Mouse (Mus musculus) heart, embryonic 13.5 days (tissue): ENCODE measurements around the gene Plxnd1. TPM values are rescaled to one million over a fixed set of nuclear protein-coding genes. Genes with fewer than 3 reads are reported as not detected.

Experiments used
- ATAC-seq: fragments of 200-750 bp; cut with Nextera tagmentation; 2 replicates; pipeline ENCODE4 v1.8.0; 2017; ENCODE audit warnings: moderate TSS enrichment; ENCODE audit not compliant: insufficient number of reproducible peaks, low FRiP score, low TSS enrichment; ENCODE audit errors: extremely low read depth
- H3K27ac ChIP-seq: fragments of 300-500 bp; sonication (generic); replicated peaks from 2 replicates; pipeline ENCODE4 v1.5.1; 2015; ENCODE audit warnings: moderate library complexity, mild to moderate bottlenecking, inconsistent platforms
- H3K27me3 ChIP-seq: fragments of 300-500 bp; sonication (generic); replicated peaks from 2 replicates; pipeline ENCODE4 v1.6.1; 2015; ENCODE audit warnings: mild to moderate bottlenecking, inconsistent platforms
- H3K36me3 ChIP-seq: fragments of 300-500 bp; sonication (generic); 2 replicates; pipeline ENCODE4 v1.6.1; 2015; ENCODE audit warnings: mild to moderate bottlenecking, inconsistent platforms
- H3K4me1 ChIP-seq: fragments of 300-500 bp; sonication (generic); 2 replicates; pipeline ENCODE4 v1.6.1; 2015; ENCODE audit warnings: inconsistent platforms
- H3K4me2 ChIP-seq: fragments of 300-500 bp; sonication (generic); 2 replicates; pipeline ENCODE4 v1.6.1; 2015; ENCODE audit warnings: inconsistent platforms, mild to moderate bottlenecking, moderate library complexity
- H3K4me3 ChIP-seq: fragments of 300-500 bp; sonication (generic); 2 replicates; pipeline ENCODE4 v1.5.1; 2015; ENCODE audit warnings: moderate library complexity, mild to moderate bottlenecking, inconsistent platforms
- H3K9ac ChIP-seq: fragments of 300-500 bp; sonication (generic); 2 replicates; pipeline ENCODE4 v1.6.1; 2015; ENCODE audit warnings: inconsistent platforms, mild to moderate bottlenecking, moderate library complexity
- H3K9me3 ChIP-seq: fragments of 300-500 bp; sonication (generic); 2 replicates; pipeline ENCODE4 v1.6.1; 2016; ENCODE audit warnings: inconsistent platforms
- WGBS: fragments of 180-500 bp; shearing (Covaris S2); methylation state at CpG from one replicate; pipeline ENCODE4 v1.1.7; 2015; ENCODE audit warnings: mixed read lengths; 5-methylcytosine and 5-hydroxymethylcytosine counted together
- polyA plus RNA-seq: library from polyadenylated mRNA; unstranded; fragments of >200 nt; fragmentation: Nextera tagmentation; extraction: Ambion mirVana; gene quantifications from 2 replicates; pipeline ENCODE4 v1.2.1, GENCODE M21; 2015

Gene Plxnd1
- polyA plus RNA-seq, 1 experiment from 2014 or later, result 39.6 TPM

DNA sequence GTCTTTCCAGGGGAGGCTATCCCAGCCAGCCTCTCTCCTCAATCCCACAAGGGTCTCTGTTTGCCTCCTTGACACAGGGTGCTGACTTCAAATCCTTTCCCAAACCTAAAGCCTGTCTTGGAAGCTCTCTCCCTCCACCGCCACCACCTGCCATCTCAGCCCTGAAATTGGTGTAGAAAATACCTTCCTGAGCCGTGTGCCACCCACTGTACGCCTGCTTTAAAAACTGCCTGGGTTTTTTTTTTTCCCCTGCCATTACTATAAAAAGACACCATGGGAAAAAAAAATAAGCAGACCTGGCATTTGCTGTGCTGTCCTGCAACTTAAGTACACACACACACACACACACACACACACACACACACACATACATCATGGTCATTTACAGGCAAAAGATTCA, 4.7 kb downstream of the Plxnd1 start:
- Histone ChIP-seq H3K9me3 (peaks cover 8% of the 10 kb centered on the region), H3K27ac (no peak overlapping the region), H3K4me3 (peak overlapping the region; percentile 67), H3K4me2 (peak overlapping the region; percentile 76), H3K4me1 (peaks cover 82% of the 10 kb centered on the region), H3K36me3 (no peaks in the 10 kb centered on the region), H3K9ac (peak overlapping the region; percentile 86), H3K27me3 (peaks cover 33% of the 10 kb centered on the region)
- no peak for ATAC-seq
- WGBS, result 63% methylated on average over 3 of the region's 3 CpGs

DNA sequence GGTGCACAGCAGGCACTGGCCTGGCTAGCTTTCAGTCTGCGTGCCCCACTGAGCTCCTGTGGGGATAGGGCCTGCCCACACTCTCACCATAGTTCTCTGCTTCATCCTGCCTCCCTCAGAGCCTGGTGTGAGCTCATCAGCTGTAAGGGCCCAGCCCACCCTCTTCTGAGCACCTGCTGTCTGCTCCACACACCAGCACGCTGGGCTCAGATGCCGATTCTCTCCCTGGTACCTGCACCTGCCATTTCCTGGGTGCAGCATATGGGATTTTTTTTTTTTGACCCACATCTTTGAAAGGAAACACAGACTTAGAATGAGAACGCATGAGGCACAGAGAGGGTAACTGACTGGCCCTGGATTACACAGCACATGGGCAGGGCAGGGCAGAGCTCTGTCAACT, 5.2 kb downstream of the Plxnd1 start:
- Histone ChIP-seq H3K9ac (peak overlapping the region; percentile 86), H3K27me3 (peaks cover 30% of the 10 kb centered on the region), H3K4me2 (peak overlapping the region; percentile 76), H3K27ac (no peak overlapping the region), H3K36me3 (no peaks in the 10 kb centered on the region), H3K4me3 (peak overlapping the region; percentile 67), H3K9me3 (peaks cover 4% of the 10 kb centered on the region; the same call in 1 of the 2 replicates), H3K4me1 (peaks cover 86% of the 10 kb centered on the region)
- WGBS, result 71% methylated on average over 4 of the region's 4 CpGs
- ATAC-seq, result no peak

DNA sequence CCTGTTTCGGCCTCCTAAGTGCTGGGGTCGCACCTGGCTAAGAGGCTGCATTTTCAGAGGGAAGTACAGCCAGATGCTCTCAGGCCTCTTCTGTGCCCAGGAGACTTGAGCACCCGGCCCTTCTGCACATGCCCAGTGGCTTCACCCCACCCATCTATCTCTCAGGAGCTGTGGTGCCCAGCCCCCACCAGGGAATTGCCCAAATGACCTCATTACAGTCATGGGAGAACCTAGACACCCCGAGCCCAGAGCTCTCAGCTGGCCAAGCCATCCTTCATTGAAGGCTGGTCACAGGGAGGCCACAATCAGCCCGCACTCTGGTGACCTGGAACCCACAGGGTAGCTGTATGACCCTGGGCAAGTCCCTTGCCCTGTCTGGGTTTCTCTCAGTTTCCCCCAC, 5.8 kb downstream of the Plxnd1 start:
- H3K27me3 ChIP-seq, result peaks cover 24% of the 10 kb centered on the region
- WGBS, result 71% methylated on average over 5 of the region's 5 CpGs
- H3K27ac ChIP-seq, result 0 out of 2 replicates have a peak overlapping the region, but pooled peaks have one; percentile 12
- no peaks in the 10 kb centered on the region for H3K36me3 ChIP-seq
- peak overlapping the region; percentile 86 for H3K9ac ChIP-seq
- peak overlapping the region; percentile 67 for H3K4me3 ChIP-seq
- H3K4me1 ChIP-seq, result peaks cover 88% of the 10 kb centered on the region
- no peak for ATAC-seq
- H3K4me2 ChIP-seq, result peak overlapping the region; percentile 76
- H3K9me3 ChIP-seq, result no peaks in the 10 kb centered on the region

DNA sequence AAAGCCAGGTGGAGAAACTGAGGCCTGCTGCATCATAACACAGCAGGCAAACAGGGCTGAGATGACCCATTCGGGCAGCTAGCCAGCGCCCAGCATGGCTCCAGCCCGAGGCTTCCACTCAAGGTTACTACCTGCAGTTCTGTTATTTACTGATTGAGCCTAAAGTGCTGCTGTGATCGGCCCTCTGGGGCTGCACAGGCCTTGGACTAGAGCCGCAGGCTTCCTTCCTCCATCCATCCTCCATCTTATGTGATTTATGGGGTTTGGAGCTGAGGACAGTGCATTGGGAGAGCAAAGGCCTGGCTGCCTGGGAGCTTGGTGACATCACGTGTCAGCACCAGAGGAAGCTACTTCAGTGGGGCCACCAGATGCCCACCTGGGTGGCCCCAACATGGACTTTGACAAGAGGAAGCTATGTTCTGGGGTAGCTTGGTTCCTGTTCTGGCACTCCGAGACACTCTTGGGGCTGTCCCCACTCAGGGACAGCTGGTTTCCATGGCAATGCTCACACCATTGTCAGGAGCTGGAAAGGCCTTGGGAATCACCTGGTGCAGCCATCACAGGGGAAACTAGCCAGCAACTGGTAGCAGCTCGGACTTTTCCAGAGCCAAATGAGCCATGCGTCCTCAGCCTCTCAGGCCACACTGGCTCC, 7.6 kb downstream of the Plxnd1 start:
- Histone ChIP-seq H3K27ac (0 out of 2 replicates have a peak overlapping the region, but pooled peaks have one; percentile 2), H3K4me2 (peak overlapping the region; percentile 76), H3K36me3 (no peaks in the 10 kb centered on the region), H3K9me3 (no peaks in the 10 kb centered on the region), H3K4me3 (peak overlapping the region; percentile 67), H3K4me1 (peaks cover 89% of the 10 kb centered on the region), H3K27me3 (peaks cover 6% of the 10 kb centered on the region), H3K9ac (peak overlapping the region; percentile 86)
- no peak for ATAC-seq
- WGBS, result 58% methylated on average over 9 of the region's 9 CpGs

DNA sequence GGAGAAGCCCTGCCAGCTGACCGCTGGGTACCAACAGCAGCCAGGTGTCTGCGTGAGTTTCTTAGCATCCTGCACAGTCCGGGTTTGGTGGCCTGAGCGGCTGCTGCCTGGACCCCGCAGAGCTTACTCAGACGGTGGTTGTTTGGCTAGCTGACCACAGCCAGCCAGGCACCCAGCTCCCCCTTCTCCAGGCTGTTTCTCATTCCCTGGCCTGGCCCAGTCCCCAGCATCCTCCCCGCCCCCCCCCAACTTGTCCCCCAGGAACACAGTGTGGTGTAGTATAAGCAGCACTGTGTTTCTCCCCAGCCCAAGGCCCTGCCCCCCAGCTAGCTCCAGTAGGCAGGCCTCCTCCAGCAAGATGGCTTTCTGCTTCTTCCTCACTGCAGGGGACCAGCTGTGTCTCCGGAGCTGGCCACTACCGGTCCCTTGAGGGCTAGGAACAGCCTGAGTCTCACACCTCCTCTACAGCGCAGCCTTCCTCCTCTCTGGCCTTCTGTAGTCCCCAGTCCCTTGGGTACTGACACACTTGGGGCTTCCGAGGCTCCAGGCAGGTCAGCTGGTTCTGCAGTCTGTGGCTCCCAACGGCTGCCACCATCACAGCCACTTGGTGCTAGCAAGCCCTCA, 8.2 kb downstream of the Plxnd1 start:
- Histone ChIP-seq H3K4me2 (peak overlapping the region; percentile 76), H3K27ac (0 out of 2 replicates have a peak overlapping the region, but pooled peaks have one; percentile 2), H3K4me3 (peak overlapping the region; percentile 67), H3K9me3 (no peaks in the 10 kb centered on the region), H3K4me1 (peaks cover 85% of the 10 kb centered on the region), H3K9ac (peak overlapping the region; percentile 86), H3K27me3 (peaks cover 4% of the 10 kb centered on the region; the same call in 1 of the 2 replicates), H3K36me3 (no peaks in the 10 kb centered on the region)
- no peak for ATAC-seq
- WGBS, result 56% methylated on average over 12 of the region's 12 CpGs

DNA sequence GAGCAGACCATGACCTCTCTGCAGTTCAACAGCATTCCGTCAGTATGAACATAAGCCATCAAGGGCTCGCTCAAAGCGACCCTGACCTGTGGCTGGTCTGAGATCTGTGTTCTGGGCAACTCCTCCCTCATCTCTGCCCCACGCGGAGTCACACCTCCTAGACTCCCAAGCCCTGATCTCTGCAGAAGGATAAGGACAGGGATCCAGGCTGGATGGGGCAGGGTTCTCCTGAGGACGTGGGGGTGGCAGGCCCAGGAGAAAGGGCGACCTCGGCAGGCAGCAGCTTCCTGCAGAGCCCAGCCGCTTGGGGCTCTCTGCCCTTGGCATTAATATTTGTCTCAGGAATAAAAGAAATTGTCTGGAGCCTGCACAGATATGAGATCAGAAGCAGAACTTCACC, 9.2 kb downstream of the Plxnd1 start:
- peak overlapping the region; percentile 86 for H3K9ac ChIP-seq
- H3K4me3 ChIP-seq, result peak overlapping the region; percentile 67
- peaks cover 80% of the 10 kb centered on the region for H3K4me1 ChIP-seq
- H3K4me2 ChIP-seq, result peak overlapping the region; percentile 76
- 0 out of 2 replicates have a peak, but pooled peaks cover 1% of the 10 kb centered on the region for H3K36me3 ChIP-seq
- no peaks in the 10 kb centered on the region for H3K9me3 ChIP-seq
- H3K27ac ChIP-seq, result 0 out of 2 replicates have a peak overlapping the region, but pooled peaks have one; percentile 2
- no peak for ATAC-seq
- H3K27me3 ChIP-seq, result peaks cover 4% of the 10 kb centered on the region; the same call in 1 of the 2 replicates
- 45% methylated on average over 9 of the region's 9 CpGs for WGBS

DNA sequence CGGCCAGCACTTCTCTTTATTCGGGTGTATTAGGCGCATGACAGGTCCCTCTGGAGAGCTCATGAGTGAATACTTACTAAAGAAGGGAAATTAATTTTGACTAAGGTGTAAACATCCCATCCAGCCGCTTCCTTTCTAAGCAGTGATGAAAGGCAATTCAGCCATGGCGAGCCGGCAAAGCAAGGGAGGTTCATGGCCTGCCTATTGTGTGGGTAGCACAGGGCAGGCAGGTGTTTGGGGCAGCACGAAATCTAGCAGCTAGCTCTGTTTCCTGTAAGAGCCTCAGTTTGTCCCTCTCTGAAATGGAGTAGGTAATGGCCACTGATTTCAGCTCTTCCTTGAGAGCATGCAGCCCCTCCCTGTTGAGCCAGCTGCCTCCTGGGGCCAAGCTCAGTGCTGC, 10.2 kb downstream of the Plxnd1 start:
- no peak overlapping the region for H3K4me3 ChIP-seq
- no peak for ATAC-seq
- no peaks in the 10 kb centered on the region for H3K9me3 ChIP-seq
- peak overlapping the region; percentile 39; the same call in 1 of the 2 replicates for H3K27ac ChIP-seq
- peaks cover 10% of the 10 kb centered on the region for H3K36me3 ChIP-seq
- H3K9ac ChIP-seq, result peak overlapping the region; percentile 86; the same call in 1 of the 2 replicates
- WGBS, result 66% methylated on average over 7 of the region's 7 CpGs
- peaks cover 80% of the 10 kb centered on the region for H3K4me1 ChIP-seq
- H3K4me2 ChIP-seq, result peak overlapping the region; percentile 76
- H3K27me3 ChIP-seq, result no peaks in the 10 kb centered on the region

DNA sequence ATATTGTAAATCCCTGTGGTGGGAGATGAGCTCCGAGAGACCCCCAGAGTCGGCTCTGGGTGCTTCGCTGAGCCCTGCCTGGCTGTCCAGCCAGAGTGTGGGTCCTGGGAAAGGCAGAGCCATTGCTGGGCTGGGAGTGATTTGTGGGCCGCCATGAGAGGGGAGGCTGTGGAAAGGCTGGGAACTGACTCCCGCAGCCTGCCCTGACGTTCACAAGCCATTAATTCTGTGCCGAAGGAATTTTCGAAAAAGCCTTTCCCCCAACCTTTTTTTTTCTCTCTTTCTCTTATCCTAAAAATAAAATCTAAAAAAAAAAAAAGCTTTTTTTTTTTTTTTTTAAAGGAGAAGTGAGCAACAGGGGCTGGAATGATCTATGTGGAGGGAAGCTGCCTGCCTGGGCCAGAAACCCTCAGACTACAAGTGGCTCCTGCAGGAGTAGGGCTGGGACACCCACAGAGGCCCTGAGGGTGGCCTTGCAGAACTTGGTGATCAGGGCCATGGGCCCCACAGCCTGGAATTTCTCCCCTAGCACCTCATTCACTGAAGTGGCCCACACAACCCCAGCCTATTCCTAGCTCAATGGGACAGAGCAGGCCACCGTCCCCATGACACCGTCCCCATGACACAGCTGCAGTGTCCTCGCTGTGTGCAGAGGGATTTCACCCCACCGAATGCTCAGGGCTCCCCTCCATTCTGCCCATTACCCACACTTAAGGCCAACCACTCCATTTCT, 11.3 kb downstream of the Plxnd1 start:
- Histone ChIP-seq H3K9ac (peak overlapping the region; percentile 64), H3K27ac (peak overlapping the region; percentile 33), H3K27me3 (no peaks in the 10 kb centered on the region), H3K4me2 (peak overlapping the region; percentile 76), H3K36me3 (peaks cover 21% of the 10 kb centered on the region), H3K9me3 (no peaks in the 10 kb centered on the region), H3K4me1 (peaks cover 69% of the 10 kb centered on the region), H3K4me3 (no peak overlapping the region)
- 51% methylated on average over 12 of the region's 12 CpGs for WGBS
- ATAC-seq, result no peak

DNA sequence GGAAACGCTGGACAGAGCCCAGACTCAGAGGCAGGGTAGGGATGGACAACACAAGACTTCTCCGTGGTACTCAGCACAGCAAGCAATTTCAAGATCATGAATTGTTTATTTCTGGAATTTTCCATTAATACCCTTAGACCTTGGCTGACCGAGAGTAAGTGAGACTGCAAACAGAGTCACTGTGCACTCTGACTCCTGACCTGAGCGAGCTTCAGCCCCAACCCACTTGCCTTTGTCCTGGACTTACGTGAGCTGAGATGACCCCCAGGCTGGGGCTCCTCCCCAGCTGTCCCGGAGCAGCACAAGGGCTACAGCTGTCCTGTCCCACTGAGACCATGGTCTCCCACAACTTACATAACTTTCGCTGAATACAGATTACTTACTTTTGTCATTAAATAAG, 11.9 kb downstream of the Plxnd1 start:
- no peak overlapping the region for H3K4me3 ChIP-seq
- peak overlapping the region; percentile 76; the same call in 1 of the 2 replicates for H3K4me2 ChIP-seq
- no peaks in the 10 kb centered on the region for H3K9me3 ChIP-seq
- H3K27me3 ChIP-seq, result no peaks in the 10 kb centered on the region
- 67% methylated on average over 7 of the region's 7 CpGs for WGBS
- no peak for ATAC-seq
- H3K36me3 ChIP-seq, result peaks cover 21% of the 10 kb centered on the region
- H3K4me1 ChIP-seq, result peaks cover 72% of the 10 kb centered on the region
- peak overlapping the region; percentile 64 for H3K9ac ChIP-seq
- H3K27ac ChIP-seq, result peak overlapping the region; percentile 33

DNA sequence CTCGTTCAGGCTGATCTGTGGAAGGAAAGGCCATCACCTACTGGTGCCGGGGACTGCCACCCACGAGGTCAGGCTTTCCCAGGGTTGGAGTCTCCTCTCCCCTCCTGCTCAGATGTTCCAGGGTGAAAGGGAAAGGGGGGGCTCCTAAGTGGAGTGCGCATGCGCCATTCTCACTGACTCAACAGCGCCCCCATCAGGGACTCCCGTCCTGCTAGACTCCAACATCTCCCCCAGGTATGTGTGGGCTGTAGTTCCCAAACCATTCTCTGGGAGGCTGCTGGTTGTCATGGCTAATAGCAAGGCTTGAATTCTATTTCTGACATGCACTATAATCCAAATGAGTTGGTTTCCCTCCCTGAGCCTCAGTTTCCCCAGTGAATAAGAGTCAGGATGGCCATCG, 16.2 kb downstream of the Plxnd1 start:
- Histone ChIP-seq H3K4me3 (no peak overlapping the region), H3K27ac (no peak overlapping the region), H3K4me2 (no peak overlapping the region), H3K9ac (no peak overlapping the region), H3K27me3 (no peaks in the 10 kb centered on the region), H3K9me3 (no peaks in the 10 kb centered on the region), H3K4me1 (peaks cover 43% of the 10 kb centered on the region), H3K36me3 (peaks cover 55% of the 10 kb centered on the region)
- WGBS, result 67% methylated on average over 8 of the region's 8 CpGs
- ATAC-seq, result no peak

DNA sequence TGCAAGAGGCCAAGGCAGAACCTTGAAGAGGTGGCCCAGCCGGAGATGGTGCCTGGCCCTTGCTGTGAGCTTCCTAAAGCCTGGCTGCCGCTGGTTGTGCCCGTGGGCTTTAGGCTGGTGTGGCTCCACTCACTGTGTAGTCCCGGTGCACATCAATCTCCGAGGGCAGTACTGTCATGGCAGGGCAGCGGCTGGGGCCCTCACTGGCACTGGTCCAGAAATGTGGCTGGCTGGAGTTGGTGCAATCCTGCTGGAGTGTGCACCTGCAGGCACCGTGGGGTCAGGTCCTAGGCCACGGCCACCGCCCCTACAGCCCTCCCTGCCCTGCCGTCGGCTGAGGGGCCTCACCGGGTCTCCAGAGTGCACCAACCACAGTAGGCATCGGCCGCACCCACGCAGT, 17.0 kb downstream of the Plxnd1 start:
- H3K27ac ChIP-seq, result no peak overlapping the region
- peaks cover 39% of the 10 kb centered on the region for H3K4me1 ChIP-seq
- no peak overlapping the region for H3K9ac ChIP-seq
- no peaks in the 10 kb centered on the region for H3K9me3 ChIP-seq
- H3K4me2 ChIP-seq, result no peak overlapping the region
- H3K36me3 ChIP-seq, result peaks cover 55% of the 10 kb centered on the region
- no peak for ATAC-seq
- H3K27me3 ChIP-seq, result no peaks in the 10 kb centered on the region
- no peak overlapping the region for H3K4me3 ChIP-seq
- WGBS, result 80% methylated on average over 15 of the region's 15 CpGs
